ENCODE assay signal across 12 mouse cellular contexts in the genomic region with DNA sequence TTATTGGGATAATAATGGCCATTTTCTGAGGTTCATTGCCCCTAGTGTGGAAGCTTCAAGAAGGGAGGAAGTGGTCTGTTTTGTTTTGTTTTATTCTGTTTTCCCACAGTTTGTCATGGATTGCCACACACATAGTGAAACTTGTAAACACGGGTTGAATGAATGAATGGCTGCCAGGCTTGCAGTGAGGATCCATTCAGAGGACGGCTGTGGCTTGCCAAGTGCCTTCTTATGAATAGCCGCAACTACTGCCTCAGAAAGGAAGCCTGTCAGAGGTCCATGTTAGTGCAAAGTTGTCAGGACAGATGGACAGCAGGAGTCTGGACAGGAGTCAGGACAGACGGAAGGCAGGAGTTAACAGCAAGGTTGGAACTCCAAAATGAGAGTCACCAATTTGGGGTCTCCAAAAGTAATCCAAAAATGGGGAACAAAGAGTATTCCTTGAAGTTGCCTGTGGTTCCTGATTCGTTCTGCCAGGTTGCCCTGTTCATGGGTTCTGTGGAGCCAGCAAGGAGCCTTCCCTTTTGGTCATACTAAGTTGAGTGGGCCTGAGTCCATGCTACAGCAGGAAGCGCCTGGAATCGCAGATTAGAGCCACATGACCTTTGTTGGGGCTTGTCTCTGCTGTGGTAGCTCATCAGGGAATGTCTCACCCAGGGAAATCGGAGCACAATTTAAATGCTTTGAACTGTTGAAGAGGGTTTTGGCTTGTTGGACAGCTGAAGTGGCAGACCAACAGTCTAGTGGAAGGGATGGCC. TPM values are rescaled to one million over a fixed set of nuclear protein-coding genes. Genes with fewer than 3 reads are reported as not detected.
DNase-seq lines count a peak whose midpoint lies in the region; ATAC-seq lines count a peak whose summit lies in the region.
"Had no signal": no experiment of that assay in that cellular context is flagged by ENCODE, and none has a peak within 500 bp of the region (broad histone marks: within the 10 kb centered on the region; RNA-seq: fewer than 3 reads in every experiment).

No protein-coding gene starts in this region.

- H3K9ac ChIP-seq in lung, embryonic 15.5 days = no peak overlapping the region

- H3K4me2 ChIP-seq in lung, embryonic 15.5 days = no peak overlapping the region

- no peak overlapping the region for H3K27ac ChIP-seq in lung, embryonic 15.5 days
- H3K27ac ChIP-seq: macrophage had no signal

- no peaks in the 10 kb centered on the region for H3K36me3 ChIP-seq in lung, embryonic 15.5 days

- intact Hi-C loops in left cerebral cortex, postnatal 10 days (cut with DNase I) = no loop called here
- intact Hi-C loops in left cerebral cortex, postnatal 36 days (cut with DNase I) = no loop called here
- intact Hi-C loops in gastrocnemius, postnatal 14 days (cut with DNase I; ENCODE audit: low total_unique reads) = no loop called here

- DNase-seq in adrenal gland, postnatal 14 days = peak; percentile 29
- no peak for DNase-seq in adrenal gland, postnatal 4 days (ENCODE audit: low spot score in 2 of 2)
- peak; percentile 9 to 42 for DNase-seq in left cerebral cortex, postnatal 10 days (ENCODE audit: extremely low spot score in 1 of 2, low spot score in 2 of 2)
- no peak for DNase-seq in left cerebral cortex, postnatal 36 days (ENCODE audit: low spot score in 2 of 2)
- DNase-seq in cerebellum, postnatal 14 days = peak; percentile 44 to 62
- no peak for DNase-seq in kidney, postnatal 10 days
- DNase-seq in gastrocnemius, postnatal 14 days = no peak
- DNase-seq: adrenal gland, postnatal 25 days had no signal

- 48% methylated on average over 8 of the region's 8 CpGs for WGBS in lung, embryonic 15.5 days

- H3K9me3 ChIP-seq in lung, embryonic 15.5 days = no peaks in the 10 kb centered on the region

- H3K27me3 ChIP-seq in lung, embryonic 15.5 days = no peaks in the 10 kb centered on the region

- ATAC-seq in lung, embryonic 15.5 days (ENCODE audit: borderline replicate concordance, extremely low read depth, low FRiP score, low TSS enrichment) = peak; percentile 40; the same call in 1 of the 2 replicates
- ATAC-seq: intestine, embryonic 16.5 days had no signal

- no peak overlapping the region for H3K4me3 ChIP-seq in lung, embryonic 15.5 days

- H3K4me1 ChIP-seq in lung, embryonic 15.5 days = peaks cover 14% of the 10 kb centered on the region

RNA-seq across cellular contexts. Expression of a gene that starts 34.5 kb away (rescaled TPM):
- total RNA-seq in adrenal gland, postnatal 14 days (2021) = 5.0 and 6.6 TPM in 2 replicates
- total RNA-seq in adrenal gland, postnatal 4 days (2021) = 1 to 10 TPM; 2.7 to 4.3 TPM
- total RNA-seq in left cerebral cortex, postnatal 10 days (2021) = 10 to 100 TPM; 23.2 to 33.3 TPM
- total RNA-seq in left cerebral cortex, postnatal 36 days (2021) = 100 to 1,000 TPM in 1 of 2 experiments, 10 to 100 TPM in 1; 72.1 to 106 TPM
- polyA plus RNA-seq in lung, embryonic 15.5 days (2015; fragmentation: Nextera tagmentation; extraction: Ambion mirVana) = 1.2 and 1.5 TPM in 2 replicates
- total RNA-seq in gastrocnemius, postnatal 14 days (2021) = 10 to 100 TPM in 1 of 2 experiments, 1 to 10 TPM in 1; 9.6 to 11.7 TPM
- total RNA-seq: MEL had no signal
- polyA plus RNA-seq: macrophage had no signal

Comparison
In these comparisons a context has a peak if more than half of its experiments do, and no peak if none do; other contexts are left out.
1. DNase-seq: peak in adrenal gland, postnatal 14 days (single experiment), left cerebral cortex, postnatal 10 days (2 of 2) and cerebellum, postnatal 14 days (2 of 2); none in adrenal gland, postnatal 4 days (0 of 2), left cerebral cortex, postnatal 36 days (0 of 2), kidney, postnatal 10 days (single experiment) and gastrocnemius, postnatal 14 days (single experiment).